Mouse (Mus musculus) cerebellum, adult 18-20 months (tissue): ENCODE data around the gene Prkn.

Source experiments
- DNase-seq, 2 experiments: peaks; one replicate each; pipeline ENCODE4 v3.0.0; 2021

The Prkn gene

DNA sequence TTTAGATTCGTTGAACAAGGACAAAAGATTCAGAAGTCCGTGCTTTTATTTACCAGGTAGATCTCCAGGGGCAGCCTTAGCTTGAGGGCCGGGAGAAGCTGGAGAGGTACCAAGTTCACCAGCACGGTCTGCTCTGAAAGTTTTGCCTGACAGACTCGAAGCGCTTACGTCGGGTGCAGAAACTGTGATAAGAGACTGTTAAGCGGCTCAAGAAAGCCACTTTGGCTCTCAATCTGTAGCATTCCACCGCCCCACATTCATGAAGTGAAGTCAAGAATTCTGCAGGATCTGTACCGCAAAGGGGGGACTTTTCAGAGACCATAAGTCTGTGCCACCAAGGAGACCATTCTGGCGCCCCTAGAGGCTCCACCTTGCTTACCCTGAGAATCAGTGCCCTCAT, 1212.5 kb downstream of the Prkn start:
- DNase-seq, result no peak

DNA sequence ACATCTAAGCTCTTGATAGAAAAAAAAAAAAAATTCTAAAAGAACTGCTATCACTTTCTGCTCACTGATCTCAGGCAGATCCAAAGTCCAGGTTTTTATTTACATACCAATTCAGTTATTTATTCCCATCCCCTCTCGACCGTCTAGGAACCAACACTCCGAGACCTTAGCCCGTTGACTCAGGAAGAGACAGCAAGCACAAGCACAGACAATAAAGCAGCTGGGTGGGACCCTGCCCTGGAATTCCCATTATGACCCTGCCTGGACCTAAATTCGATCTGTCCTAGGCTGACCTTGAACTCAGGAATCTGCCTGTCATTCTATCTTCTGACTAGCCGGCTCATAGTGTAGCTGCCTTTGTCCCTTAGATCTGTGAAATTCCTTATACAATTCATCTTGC, 1218.9 kb downstream of the Prkn start:
- DNase-seq, result no peak

DNA sequence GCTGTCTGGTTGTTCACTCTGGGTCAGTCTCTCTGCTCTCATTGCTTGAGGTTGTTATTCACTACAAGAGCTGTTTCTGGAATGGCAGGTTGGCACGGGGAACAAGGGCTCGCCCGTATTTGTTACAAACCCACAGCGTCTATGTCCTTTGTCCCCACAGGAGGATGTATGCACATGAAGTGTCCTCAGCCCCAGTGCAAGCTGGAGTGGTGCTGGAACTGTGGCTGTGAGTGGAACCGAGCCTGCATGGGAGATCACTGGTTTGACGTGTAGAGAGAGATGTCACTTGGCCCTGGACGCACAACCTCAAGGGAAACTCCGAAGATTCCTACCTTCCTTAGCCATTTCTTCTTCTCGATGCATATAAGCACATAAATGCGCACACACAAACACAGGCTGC, 1221.2 kb downstream of the Prkn start:
- no peak for DNase-seq

DNA sequence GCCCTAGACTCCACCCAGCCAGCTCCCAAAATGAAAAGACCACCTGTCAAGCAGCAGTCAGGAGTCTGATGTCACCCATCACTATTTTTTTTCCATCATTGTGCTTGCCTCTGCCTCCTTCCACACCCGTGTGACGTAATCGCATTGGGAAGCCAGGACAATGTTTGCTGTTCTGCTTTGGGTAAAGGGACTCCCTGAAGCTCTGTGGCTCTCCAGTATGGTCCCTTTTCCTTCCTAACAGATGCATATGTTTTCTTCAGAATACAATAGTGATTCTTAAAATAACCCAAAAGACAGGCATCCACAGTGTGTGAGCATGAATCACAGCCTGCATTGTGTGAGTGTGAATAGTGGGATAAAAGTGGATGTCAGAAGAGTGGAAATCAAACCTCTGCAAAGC, 1222.7 kb downstream of the Prkn start:
- DNase-seq, result no peak

DNA sequence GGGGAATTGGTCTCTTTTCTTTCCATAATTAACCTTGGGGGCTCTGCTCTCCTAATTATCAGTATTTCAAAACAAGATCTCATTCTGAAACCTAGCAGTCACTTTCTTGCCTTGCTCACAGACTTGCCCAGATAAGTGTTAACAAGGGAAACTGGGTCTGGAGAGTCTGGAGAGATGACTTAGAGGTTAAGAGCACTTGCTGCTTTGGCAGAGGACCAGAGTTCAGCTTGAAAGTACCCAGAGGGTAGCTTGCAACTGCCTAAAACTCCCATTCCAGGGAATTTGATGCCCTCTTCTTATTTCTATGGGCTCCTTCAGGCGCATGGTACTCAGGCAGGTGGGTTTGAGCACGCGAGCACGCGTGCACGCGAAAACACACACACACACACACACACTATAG, 1223.3 kb downstream of the Prkn start:
- no peak for DNase-seq

DNA sequence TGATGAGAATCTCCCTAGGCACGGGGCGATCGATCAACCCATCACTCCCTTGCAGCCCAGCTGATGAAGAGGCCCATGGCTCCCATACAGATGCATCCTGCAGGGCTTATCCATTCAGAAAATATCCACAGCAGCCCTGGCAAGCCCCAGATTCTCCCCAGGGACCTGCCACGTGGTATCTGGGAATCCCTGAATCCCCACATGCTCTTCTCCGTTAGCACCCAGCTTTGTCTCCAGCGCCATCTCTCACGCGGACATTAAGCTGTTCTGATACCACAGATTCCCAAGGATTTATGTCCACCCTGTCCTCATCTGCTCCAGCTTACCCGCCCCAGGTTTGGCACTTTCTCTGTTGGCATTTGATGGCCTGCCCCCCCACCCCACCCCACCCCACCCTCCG, 1225.9 kb downstream of the Prkn start:
- no peak for DNase-seq

DNA sequence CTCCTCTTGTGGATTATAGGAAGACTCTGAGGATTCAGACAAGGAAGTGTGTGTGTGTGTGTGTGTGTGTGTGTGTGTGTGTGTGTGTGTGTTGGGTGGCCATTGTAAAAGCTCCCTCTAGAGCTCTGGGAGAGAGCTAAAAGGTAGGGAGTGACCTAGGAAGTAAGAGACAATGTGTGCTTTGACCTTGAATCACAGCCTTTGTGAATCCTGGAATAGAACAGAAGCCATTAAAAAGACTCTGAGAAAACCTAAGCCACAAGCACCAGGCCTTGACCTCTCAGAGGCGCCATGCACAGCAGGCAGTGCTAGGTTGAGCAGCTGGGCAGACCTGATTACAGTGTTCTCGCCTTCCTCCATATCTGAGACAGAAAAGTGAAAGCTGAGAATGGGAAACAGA, 1236.6 kb downstream of the Prkn start:
- no peak for DNase-seq

DNA sequence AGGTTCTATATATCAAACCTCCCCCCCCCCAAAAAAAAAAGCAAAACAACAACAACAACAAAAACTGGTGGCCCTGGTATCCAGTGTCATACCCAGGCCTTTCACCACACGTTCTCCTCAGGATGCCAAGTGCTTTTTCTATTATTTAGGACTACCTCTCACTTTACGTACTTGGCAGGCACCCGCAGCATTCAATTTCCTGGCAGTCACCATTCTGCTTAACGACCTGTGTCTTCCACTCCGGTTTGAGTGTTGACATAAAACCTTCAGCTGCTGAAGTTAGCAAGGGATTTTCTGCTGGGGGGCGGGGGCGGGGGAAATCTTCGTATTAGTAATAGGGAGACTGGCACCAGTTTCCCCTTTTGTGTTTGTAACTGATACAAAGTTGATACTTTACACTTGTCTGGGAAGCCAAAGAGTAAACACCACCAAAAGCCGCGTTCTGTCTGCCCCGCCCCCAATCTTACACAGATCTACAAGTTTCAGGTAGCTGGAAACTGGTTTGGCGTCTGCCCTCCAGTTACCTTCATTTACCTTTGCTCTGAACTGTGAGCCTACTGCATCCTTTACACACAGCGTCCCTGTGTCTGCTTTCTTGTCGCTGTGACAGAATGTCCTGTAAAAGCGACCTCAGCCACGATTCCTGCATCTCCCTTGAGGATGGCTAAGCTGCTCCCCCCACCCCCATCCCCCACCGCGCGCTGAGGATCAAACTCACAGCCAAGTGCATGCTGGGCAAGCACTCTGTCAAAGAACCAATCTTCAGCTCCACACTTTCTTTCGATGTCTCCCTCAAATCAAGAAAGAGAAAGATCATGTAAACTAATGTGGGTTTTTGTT, 1240.7 kb downstream of the Prkn start:
- no peak for DNase-seq

DNA sequence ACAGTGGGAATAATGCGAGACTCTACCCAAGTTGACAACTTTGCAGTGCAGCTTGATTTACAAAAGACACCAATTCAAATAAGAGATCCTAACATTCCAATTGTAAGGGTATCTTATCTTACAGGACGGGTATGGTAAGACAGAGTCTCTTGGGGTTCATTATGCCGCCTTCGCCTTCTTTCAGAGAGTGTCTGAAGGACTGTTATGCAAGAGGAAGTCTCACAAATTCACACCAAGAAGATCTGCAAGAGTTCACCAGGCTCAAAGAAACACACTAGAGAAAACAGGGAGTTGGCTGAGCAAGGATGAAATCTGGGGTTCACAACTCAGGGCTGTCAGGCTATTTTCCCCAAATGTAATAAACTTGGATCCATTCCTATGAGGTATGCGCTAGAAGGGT, 1242.0 kb downstream of the Prkn start:
- DNase-seq, result no peak

DNA sequence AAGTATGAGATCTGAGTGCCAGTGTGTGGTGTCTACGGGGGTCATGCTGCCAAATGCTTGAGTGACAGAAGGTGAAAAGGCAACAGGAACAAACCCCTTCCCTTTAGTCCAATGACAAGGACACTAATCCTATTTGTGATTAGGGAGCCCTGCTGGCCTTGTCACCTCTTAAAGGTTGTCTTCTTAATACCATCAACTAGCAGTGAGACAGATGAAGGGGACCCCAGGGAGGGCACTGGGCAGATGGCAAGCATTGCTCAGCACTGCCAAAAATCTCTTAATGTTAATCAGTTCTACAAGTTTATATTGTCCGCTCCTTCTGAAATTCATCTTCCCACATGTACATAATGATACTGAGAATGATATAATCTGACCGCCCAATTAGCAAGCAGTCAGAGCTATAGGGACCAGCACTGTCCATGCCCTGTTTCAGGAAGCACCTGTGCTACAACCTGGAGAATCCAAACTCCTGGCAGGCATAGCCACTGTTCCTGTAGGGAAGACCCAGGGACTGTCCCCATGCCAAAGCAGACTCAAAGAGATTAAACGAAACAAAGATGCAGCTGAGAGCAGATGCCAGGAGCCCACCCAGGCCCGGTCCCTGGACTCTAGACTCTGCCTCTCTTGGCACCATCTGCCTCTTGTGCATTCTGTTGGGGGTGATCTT, 1250.2 kb downstream of the Prkn start:
- DNase-seq, result no peak

DNA sequence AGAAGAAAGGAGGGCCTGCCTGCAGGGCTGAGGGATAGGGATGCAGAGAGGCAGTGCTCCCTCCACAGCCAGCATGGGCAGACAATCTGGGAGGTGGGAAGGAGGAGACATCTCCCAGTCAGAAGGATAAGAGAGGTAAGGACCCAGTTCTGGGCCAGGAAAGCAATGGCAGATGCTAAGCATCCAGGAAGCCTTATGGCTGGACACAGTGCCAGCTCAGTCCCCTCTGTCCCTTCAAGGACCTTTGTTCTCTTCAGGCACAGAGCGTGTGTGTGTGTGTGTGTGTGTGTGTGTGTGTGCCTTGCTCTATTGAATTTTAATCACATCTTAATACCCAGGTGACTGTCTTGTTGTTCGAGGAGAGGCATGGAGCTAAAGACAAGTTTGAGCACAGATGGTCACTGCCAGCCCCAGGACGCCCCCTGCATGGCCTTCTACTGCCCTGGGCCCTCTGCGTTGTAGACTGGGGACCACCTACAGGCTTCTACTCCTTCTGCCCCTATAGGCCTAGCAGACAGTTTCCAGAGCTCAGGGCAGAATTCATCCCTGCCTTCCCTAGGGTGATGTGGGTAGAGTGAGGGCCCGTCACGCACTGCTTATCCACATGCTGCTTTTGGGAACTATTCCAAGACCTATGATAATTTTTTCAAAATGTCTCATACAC, 1252.8 kb downstream of the Prkn start:
- peak; percentile 5 to 12 for DNase-seq

DNA sequence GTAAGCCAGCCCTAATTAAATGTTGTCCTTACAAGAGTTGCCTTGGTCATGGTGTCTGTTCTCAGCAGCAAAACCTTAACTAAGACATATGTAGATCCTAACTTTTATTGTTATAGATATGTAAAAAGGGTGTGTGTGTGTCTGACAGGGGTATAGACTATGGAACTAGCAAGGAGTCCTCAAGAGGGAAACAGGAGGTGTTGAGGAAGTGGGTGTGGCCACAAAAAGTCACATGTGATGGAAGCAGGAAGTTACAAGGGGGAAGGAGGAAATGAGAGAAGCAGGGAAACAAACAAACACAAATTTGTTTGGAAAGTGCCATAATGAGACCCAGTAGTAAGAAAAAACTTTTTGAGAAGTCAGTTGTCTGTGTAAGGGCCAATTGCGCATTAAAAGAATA, 1253.8 kb downstream of the Prkn start:
- no peak for DNase-seq

DNA sequence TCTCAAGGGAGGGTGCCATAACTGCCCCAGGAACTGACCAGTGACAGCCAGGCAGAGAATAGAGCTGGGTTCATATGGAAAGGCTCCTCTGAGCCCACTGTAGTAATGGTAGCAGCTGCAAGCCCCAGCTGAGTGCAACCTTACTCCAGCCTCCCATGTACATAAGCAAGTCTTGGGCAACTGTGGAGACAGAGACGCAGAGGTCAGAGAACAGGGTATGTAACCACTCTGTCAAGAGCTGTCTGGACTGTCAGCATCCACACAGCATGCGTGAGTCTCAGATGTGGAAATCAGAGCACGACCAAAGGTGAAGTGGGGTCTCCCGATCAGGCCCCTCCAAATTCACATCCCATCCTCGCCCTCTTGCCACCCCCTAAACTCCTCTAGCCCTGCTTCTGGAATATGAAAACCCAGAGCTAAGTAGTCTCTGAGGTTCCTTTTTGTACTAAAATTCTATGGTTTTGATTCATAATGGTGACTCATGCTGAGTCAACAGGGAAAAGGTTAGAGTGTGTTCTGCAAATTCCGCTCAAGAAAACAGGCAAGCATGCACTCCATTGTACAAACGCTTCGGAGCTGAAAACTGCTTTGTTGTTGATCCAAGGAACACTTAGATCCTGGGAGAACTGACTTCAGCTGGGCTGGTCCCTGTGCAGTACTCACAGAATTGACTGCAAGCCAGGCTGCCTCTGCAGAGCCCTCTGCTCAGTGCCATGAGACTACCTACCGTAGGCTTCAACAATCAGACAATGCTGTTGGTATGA, 1254.8 kb downstream of the Prkn start:
- DNase-seq, result no peak

DNA sequence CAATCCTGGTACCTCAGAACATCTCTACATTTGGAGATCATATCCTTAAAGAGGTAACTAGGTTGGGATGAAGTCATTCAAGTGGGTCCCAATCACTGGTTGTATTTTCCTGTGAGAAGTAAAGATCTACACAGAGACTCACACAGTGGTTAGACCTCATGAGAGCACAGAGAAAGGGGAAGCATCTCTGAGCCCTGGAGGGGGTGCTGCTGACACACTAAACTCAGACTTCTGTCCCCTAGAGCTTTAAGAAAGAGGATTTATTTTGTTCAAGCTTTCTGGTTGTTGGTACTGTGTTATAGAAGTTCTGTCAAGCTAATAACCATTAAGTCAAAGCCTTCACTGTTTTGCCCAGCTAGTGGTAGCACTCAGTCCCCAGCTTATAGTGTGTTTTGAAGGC, 1259.2 kb downstream of the Prkn start:
- no peak for DNase-seq

DNA sequence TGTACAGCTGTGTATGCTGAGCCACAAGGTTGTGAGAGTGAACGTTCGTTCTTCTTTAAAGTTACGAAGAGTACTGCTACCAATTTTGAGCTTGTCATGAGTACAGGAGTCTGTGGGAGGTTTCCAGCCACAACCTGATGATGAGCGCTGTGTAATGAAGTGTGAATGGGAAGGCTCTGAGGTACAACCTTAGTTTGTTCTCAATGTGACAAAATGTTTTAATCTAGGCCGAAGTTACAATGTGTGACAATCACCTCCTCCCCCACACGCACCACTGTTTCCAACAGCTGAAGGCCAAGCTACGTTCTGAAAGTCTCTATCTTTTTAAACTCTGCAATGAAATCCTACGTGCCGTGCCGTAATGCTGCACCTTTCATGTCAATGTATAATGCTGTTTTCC, 1262.1 kb downstream of the Prkn start:
- no peak for DNase-seq

DNA sequence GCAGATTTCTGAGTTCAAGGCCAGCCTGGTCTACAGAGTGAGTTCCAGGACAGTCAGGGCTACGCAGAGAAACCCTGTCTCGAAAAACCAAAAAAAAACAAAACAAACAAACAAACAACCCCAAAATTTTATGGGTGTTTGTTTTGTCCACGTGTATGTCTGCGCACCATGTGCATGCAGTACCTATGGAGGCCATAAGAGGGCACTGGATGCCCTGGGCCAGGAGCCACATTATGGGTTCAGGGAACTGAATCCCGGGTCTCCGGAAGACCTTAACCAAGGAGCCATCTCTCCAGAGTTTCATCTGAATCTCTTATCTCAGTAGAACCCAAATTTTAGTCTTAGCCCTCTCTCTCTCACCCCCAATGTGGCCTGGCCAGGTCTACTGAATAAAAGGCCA, 1263.6 kb downstream of the Prkn start:
- no peak for DNase-seq

DNA sequence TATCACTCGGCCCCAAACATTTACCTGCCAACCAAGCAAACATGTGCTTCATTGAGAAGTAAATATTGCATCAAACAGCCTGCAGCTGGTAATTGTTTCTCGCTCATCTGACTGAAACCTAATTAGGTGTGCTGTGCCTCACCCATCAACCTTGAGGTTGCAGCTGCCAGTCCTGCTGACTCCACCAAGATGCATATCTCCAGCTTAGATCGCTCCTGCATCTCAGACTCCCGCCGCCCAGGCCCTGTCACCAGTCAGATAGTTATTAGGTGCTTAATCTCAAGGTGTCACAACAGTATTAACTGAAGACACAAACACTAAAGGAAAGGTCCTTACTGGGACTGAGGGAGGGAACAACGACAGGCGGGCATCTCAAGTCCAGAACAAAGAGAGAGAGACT, 1264.1 kb downstream of the Prkn start:
- no peak for DNase-seq

DNA sequence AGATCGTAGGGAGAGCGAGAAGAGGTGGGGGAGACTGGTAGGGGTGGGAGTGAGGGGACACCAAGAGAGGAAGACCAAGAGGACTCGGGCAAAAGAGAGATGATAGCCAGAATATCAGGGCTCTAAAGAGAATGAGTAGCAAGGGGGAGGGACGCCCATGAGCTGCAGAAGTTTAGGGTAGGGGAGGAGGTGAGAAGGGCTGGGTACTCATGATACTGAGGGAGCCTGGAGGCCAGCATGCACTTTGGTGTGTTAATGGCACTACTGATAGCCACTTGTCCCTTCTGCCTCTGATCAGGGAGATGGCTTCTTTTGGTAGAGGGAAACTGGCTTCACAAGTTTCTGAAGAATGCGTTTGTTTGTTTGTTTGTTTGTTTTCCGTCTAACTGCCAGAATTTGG, 1264.5 kb downstream of the Prkn start:
- no peak for DNase-seq

DNA sequence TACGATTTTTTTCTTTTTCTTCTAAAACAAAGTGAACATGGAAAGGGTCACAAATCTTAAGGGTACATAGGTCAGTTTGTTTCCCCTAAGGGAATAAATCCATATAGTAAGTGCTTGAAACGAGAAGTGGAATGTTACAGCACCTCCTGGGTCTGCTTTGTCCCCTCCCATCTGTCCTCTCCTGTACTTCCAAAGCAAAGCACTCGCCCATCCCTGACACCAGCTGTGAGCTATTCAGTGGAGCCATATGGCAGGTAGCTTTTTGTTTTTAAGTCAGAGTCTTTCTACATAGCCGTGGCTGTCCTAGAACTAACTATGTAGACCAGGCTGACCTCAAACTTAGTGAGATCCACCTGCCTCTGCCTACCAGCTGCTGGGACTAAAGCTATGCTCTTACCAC, 1266.1 kb downstream of the Prkn start:
- DNase-seq, result no peak
